Mouse (Mus musculus) heart, adult 8-10 months (tissue): ENCODE measurements at regions not wholly inside any gene's neighbourhood (a gene's known extent, or its start where the extent isn't known, plus 50 kb on each side); places are given as distances from the start of the nearest gene placed in this dataset.

Experiments
- DNase-seq: peaks from one replicate; pipeline ENCODE4 v3.0.0; 2022; ENCODE audit warnings: low spot score

- peak; percentile 89 for DNase-seq
Measured at GRCm38 (mm10) chr12:99096930-99097617, 176.7 kb downstream of the Ttc8 start.

GRCm38 (mm10) chr12:99097618-99098066 lies 177.3 kb downstream of the Ttc8 start:
- peak; percentile 68 for DNase-seq

GRCm38 (mm10) chr12:99099881-99100280 lies 179.5 kb downstream of the Ttc8 start:
- no peak for DNase-seq

- no peak for DNase-seq
Measured at GRCm38 (mm10) chr12:99108616-99109015, 188.2 kb downstream of the Ttc8 start.

- no peak for DNase-seq
Measured at GRCm38 (mm10) chr12:99113781-99114180, 193.4 kb downstream of the Ttc8 start.

GRCm38 (mm10) chr12:99116491-99116890 lies 196.1 kb downstream of the Ttc8 start:
- no peak for DNase-seq

GRCm38 (mm10) chr12:99118381-99119115 lies 198.2 kb downstream of the Ttc8 start:
- DNase-seq, result no peak

GRCm38 (mm10) chr12:99119966-99120365 lies 199.6 kb downstream of the Ttc8 start:
- DNase-seq, result no peak

GRCm38 (mm10) chr12:99123611-99124495 lies 203.5 kb downstream of the Ttc8 start:
- peak; percentile 19 for DNase-seq

GRCm38 (mm10) chr12:99126129-99126528 lies 205.8 kb downstream of the Ttc8 start:
- no peak for DNase-seq
